Mouse (Mus musculus) right cerebral cortex, adult 18-20 months (tissue): ENCODE measurements around the gene Vamp3.
"Not testable (repeated sequence)": the region's sequence is repeated elsewhere in the genome, so short reads cannot be mapped to it uniquely, and the experiment has no call there.

Experiments used
- DNase-seq: peaks from one replicate; pipeline ENCODE4 v3.0.0; 2022; ENCODE audit warnings: mixed read lengths

The Vamp3 gene

DNA sequence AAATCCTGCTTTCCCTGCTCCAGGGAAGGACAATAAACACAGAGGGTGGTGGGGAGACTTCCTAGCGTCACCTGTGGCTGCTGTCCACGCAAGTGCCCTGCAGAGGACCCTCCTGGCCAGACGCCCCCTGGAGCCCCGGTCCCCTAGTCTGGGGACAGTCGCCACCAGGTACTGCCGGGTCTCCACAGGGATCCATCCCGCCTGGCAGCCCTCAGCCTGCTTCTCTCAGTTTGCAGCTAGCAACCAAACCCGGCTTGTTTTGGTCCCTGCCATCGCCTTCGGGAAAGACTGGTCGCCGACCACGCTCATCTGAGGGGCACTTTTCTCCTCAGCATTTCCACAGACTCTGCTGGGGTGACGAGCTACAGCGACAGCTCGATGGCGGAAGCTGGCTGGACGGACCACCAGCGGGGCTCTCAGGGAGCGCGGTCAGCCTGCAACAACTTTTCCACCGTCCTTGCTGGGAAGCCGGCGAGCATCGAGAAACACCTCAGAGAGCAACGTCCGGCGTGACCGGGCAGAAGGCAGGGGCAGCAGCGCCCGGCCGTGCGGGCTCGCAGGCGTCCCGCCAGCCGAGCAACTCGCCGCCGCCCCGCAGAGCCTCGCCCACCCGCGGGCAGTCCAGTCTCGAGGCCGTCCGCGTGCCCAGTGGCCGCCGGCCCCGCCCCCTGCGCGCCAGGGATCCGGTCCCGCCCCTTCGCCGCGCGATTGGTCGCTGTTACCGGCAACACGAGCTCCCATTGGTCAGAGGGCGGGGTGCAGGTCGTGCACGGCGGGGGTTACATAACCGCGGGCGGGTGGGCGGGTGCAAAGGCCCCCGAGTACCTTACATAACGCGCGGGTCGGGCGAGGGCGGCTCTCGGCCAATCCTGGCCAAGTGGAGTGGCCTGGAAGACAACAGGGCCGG is 13.5 kb downstream of the Vamp3 start, which contains the start of gene Per3:
Gene Per3, minus strand, starts transcription at position 629 of the 907 bp plus-strand sequence.
- peak; percentile 97 for DNase-seq

DNA sequence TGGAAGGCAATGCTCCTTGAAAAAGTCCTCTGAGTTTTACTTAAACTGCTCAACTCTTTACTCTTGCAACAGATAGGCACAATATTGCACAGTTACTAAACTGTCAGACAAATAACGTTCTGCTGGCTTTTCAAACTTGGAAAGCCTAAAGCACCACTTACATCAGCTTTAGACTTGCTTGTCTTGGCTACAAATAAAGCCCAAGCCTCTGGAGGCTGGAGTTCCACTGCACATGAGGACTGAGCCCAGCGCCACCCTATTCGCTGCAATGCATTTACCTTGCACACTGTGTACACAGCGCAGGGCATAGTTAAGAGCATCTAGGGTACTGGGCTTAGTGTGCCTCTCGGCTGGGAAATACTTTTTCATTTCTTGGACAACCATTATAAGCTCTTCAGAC is 14.5 kb downstream of the Vamp3 start:
- no peak for DNase-seq

DNA sequence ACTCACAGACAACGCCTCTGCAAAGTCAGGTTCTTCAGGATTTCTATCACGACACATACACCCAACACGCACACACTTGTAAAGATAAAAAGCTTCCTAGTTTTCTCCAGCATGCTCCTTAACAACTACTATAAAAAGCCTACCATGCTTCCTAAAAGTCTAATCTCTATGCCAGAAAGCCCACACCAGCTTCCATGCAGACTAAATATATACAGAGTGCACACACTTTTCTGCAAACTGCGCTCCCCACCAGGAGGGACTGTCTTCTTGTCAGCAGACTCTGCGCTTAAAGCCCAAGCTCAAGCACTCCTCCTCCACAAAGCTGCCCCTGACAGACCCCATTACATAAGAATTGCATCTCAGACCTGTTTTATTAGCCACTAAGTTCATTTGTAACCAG is 16.3 kb downstream of the Vamp3 start:
- DNase-seq = peak; percentile 60

DNA sequence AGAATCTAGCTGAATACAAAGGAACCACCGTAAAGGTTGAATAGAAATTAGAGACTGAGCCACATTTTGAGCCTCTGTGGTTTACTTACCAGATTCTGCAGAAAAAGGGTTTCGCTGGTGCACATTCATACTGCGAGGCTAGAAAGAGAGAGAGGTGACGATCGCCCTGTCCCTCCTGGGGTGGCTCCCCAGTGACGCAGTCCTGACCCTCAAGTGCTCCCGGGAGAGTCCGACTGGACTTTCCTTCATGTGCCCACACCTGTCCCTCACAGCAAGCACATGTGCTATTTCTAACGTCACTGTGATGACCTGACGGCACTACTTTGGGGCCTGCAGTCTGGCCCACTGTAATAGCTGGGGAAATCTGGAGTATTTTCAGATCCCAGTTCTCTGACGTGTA is 20.0 kb downstream of the Vamp3 start:
- no peak for DNase-seq

DNA sequence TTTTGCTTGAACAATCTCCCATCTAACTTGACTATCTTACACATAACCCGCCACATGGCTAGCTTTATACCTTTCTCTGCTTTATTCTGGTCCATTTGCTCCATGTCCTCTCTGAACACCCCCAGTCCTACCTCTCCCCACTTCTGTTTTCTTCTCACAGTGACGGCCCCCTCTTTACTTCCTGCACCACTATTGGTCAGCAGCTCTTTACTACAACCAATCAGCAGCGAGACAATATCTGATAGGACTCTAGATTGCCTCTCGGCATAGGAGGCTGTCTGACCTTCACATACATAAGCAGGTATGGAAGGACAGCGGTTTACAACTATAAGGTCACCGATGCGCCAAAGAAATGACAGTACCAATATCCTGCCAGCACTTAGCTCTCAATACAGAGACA is 21.2 kb downstream of the Vamp3 start:
- no peak for DNase-seq

DNA sequence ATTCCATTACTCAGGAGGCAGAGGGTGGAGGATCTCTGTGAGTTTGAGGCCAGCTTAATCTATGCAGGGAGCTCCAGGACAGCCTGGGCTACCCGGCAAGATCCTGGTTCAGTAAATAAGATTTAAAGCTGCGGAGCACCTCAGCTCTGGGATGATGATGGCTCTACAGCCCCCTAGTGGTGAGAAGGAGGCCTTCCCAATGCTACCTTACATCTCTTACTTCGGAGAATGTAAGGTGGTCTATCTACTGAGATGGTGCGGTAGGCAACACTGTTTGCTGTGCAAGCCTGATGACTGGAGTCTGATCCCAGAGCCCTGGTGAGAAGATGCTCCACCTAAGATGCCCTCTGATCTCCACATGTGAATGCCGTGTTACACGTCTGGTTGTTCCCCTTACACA is 30.8 kb downstream of the Vamp3 start:
- DNase-seq = peak; percentile 26

DNA sequence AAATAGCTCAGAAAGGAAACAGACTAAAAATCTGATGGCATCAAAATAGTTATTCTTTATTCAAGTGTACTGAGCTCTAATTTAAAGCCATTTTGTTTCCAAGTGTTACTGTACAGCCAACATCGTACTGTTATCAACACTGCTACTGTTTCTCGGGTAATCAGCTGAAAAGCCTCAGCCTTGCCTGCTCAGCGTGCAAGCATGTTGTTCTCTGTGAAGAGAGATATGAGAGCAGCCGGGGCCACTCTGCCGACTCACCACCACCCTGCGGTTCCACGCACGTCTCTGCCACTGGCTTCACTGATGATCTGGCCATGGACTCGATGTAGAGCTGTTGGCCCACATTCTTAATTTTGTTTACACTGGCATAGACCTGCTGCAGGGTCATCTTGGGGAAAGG is 33.6 kb downstream of the Vamp3 start:
- no peak for DNase-seq

DNA sequence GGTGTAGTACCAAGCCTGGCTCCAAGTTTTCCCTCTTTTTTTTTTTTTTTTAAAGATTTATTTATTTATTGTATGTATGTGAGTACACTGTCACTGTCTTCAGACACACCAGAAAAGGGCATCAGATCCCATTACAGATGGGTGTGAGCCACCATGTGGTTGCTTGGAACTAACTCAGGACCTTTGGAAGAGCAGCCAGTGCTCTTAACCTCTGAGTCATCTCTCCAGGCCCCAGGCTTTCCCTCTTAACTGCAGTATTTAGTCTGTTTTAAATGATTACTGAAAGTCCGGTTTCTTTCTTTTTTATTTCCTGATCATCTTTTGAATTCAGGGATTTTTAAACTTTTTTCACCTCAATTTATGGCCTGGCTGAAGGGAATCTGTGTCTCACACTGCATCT is 40.4 kb downstream of the Vamp3 start:
- DNase-seq = not testable (repeated sequence)

DNA sequence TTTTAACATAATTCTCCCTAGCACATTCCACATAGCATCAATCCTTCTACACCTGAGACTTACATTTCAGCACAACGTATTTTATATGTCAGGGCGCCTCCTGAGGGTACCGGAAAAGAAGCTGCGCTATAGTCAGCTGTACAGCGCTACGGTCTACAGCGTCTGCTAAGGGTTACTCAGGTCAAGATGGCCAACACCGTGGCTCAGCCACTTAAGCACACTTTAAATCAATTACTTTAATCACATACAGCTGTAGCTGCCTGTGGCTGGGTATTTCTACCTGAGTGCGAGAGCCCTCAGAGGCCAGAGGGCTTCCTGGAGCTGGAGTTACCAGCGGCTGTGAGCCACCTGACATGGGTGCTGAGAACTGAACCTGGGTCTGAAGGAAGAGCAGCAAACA is 41.8 kb downstream of the Vamp3 start:
- no peak for DNase-seq

DNA sequence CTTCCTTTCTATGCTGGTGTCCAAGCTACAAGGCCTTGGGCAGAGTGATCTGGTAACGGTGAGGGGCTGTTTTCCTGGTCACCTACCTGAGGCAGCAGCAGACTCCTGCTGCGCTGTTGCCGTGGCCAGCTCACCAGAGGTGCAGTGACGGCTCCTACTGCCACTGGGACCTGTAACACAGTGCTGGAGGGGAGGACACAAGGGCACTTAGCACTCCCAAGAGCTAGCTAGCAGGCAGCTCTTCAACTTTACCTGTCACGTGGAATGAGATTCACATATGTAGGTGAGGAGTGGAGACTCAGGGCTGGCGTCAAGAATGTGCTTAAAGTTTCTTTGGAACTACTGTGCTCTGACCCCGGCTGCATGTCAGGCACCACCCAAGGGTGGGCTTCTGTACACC is 47.4 kb downstream of the Vamp3 start:
- no peak for DNase-seq

DNA sequence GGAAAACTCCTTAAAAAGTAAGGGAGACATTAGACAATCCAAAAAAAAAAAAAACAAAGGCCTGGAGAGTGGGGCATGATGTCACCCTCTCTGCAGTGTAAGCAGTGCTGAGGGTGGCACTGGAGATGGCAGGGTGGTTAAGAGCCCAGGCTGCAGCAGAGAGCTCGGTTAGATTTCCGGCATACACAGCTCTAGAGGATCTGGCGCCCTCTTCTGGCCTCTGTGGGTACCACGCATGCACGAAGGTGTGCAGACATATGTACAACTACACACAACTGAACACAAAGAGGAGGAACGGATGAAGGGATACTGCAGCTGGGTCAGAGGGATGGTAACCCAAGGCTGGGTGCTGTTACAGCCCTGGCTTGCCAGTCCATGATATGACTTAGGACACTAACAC is 50.8 kb downstream of the Vamp3 start:
- DNase-seq = peak; percentile 17

DNA sequence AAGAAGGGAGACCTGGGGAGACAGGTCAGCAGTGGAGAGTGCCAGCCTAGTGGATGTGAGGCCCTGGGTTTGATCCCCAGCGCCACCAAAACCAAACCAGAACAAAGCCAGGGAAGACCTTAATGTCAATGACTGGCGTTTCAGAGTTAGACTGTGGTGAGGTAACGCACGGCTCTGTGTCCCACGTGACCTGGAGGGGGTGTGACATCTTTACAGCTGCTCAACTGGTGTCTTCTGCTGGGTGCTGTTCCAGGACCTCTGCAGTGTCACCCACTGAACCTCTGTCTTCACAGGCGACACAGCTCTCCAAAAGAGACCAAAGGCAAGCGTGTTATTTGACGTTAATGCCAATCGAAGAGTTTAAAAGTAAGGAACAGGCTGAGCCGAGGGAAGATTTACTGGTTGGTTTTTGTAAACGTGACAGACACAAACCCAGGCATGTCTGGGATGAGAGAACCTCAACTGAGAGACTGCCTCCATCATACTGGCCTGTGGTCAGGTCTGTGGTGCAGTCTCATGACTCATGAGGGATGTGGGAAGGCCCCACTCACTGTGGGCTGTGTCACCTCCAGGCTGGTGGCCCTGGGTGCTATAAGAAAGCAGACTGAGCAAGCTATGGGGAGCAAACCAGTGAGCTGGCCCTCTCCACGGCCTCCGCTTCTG is 52.0 kb downstream of the Vamp3 start:
- no peak for DNase-seq

DNA sequence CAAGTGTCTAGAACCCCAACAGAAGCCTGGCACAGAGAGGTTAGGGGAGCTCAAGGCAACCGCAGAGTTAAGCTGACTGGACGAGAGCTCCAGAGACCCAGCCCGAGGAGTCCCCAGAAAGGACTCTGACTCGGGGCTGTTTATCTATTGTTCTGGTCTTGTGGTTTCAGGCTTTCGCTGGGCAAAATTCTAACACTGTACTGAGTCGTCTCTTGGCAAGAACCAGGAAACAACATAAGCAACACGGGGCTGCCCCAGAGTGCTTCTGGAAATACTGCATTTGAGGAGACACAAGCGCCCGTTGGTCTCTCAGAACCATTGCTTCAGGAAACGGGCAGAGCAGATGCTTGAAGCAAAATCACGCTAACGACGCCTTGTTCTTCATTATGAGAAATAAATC is 56.4 kb downstream of the Vamp3 start:
- DNase-seq = no peak

DNA sequence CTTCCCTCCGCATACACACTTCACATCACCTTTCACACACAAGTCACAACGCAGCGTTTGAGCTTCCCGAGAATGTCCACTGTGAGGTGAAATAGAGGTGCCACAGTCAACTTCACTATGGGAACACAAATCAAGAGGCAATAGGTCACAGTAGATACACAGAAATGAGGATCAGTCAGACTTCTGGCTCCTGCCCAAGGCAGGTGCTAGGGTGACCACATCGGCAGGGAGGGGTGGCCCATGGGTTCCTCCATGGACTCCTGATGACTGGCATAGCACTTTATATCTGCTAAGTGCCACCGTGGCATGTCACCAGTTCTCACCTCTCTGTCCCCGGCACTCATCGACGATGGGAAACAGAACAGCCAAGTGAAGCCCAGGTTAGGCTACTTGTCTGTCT is 59.1 kb downstream of the Vamp3 start:
- no peak for DNase-seq
